Mouse (Mus musculus): ENCODE measurements at regions not wholly inside any gene's neighbourhood (a gene's known extent, or its start where the extent isn't known, plus 50 kb on each side); places are given as distances from the start of the nearest gene placed in this dataset.

DNA sequence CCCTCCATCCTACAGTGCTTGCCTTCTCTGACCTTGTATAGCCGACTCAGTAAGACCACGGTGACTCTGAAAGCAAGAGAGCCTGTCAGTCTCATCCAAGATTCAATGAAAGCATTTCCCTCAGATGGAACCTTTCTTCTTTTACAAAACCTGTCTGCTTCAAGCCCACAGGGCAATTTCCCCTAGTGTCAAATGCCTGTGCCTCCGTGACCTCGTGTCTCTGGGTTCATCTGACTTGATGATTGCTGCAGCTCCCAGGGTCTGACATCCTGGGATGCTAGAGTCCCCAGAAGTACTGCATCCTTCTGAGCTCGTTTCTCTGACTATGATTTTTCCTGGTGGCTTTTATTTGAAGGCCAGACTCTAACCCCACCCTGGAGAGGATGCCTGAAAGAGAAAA, 270.3 kb upstream of the Npvf start:
- DNase-seq, result no peak

DNA sequence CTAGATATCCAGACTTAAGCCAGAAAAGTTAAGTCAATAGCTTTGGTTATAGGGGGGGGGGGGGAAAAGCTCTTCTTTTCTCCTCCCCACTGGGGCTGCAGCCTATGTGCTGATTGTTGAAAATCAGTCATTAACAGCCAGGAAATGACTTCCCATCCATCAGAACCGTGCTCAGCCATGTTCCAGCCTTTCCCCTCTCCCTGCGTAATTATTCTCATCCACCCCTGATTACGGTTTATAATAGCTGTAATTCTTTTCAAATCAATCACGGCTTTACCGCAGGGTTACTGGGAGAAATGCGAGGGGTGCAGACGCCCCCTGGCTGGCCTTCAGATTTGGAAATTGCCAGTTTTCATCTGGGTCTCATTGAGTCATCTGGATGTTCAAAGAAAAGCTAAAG, 270.8 kb upstream of the Npvf start:
- DNase-seq, result no peak

DNA sequence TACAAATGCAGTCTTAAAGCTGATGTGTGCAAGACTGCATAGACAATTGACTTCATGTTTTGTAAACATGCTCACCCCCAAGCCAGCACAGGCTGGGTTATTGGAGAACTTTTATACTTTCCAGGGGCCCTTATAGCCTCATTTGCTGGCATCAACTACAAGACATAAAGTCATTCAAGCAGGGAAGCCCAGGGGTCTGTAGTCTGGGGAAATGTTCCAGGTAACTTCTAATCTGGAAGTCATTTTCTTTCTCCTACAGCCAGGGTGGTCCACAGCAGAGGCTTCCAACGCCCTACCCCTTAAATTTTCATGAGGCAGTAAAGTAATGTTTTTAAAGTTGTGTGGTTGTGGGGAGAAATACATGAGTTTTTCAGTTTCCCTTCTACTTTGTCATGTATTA, 272.1 kb upstream of the Npvf start:
- DNase-seq, result no peak

DNA sequence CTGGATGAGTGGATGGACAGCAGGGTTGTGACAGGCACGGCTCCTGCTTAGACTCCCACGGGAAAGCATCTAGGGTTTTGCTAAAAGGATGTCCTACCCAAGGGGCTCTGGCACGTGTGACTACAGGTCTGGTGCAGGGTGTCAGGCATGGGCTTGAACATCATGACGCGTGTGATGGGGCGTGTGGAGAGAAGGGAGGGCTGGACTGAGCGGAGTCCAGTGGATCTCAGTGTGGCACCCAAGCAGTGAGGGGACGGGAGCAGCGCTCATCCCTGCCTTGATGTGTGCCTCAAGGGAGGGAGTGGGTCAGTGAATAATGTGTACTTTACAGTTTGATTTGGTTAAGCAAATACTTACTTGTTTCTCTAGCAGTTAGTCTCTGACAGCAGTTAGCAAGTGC, 275.3 kb upstream of the Npvf start:
- no peak for DNase-seq

DNA sequence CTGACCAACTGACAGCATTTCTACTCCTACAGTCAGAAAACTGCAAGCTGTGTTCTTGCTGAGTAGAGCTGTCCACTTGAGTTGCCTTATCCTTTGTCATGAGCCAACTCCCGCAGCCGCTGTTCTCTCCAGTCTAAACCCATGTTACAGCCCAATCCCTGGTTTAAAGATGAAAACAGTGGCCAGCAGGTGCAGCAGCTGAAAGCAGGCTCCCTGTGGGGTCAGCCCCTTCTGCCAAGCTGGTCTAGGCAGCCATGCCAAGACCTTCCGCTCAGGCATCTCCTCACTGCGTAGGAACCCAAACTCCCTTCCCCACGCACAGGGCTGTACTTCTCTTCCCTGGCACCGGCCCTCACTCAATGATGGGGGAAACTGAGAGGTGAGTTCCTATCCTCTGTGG, 279.3 kb upstream of the Npvf start:
- no peak for DNase-seq

DNA sequence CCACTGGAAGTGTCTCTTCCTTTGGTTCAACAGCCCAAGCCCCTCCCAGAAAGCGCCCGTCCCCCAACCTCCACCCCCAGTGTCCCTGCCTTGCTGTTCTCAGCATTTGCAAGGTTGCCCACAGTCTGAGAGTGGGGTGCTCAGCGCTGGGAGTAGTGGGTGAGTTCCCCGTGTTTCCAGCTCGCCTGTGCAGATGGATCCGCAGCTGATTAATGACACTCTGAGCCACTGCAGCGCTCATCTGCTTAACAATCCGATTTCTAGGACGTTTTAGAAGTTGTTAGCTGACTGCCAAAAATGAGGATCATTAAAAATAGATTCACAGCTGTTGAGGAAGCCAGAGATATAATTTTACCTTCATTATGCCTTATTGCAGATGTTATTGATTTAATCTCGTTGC, 280.0 kb upstream of the Npvf start:
- DNase-seq, result no peak

DNA sequence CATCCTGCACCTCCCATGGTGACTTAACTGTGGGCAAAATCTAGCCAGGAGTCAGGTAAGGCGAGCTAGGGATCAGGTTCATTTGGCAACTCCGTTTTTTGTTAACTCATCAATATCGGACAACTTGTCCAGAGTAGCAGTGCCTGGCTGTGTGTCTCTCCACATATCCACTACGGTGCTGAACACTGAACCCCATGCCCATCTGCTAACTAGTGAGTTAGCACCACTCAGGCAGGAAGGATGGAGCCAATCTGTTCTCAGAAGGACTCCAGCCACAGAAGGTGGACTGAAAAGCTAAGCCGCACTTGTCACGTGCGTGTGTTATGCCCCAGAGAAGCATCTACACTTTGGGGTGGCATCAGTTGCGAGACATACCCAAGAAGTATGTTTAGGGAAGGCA, 282.1 kb upstream of the Npvf start:
- DNase-seq, result no peak

DNA sequence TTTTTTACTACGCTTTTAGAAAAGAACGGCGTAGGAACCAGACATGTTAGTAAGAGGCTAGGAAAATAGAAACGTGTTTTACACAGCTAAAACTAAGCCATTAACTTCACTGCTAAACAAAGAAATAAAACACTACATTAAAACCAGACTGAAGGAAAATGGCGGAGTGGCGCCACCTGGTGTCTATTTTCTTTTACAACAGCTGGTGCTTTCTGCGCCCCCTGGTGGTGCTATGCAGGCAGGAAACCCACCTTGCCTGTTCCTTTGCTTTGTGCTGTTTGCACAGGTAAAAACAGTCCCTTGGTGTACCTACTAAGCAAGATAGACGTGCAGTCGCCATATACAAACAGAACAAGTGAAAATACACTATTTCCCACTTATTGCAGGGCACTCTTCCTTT, 282.9 kb upstream of the Npvf start:
- DNase-seq, result peak; percentile 76

DNA sequence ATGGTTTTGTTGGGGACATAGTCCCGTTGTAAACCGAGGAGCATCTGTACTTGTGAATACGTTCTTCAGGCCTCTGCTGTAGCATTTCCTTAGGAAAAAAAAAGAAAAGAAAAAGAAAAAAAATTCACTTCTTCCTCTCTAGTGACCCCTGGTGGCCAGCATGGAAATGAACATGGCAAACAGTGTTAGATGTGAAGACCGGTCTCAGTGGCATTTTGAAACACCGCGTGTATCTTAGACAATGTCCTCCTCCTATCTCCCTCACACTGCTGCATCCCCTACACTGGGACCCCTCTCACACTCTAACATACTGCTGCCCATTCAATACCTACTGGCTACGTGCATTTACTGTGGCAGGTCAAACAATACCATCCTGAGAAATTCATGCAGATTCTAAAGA, 284.6 kb upstream of the Npvf start:
- DNase-seq, result no peak

DNA sequence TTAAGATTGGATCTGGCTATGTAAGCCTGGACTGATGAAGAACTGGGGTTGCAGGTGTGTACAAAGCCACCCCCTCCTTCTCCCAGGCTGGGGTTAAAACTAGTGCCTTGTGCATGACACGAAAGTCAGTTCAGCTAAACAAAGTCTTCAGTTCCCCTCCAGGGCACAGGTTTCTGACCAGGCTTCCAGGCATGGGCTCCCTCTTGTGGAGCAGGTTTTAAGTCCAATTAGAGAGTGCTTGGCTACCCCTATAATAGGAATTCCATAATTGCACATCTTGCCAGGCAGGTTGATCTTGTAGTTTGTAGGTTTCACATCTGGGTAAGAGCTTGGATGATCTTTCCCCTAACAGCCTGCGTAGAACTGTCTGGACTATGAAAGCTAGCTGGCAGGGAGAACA, 285.2 kb upstream of the Npvf start:
- DNase-seq, result no peak

DNA sequence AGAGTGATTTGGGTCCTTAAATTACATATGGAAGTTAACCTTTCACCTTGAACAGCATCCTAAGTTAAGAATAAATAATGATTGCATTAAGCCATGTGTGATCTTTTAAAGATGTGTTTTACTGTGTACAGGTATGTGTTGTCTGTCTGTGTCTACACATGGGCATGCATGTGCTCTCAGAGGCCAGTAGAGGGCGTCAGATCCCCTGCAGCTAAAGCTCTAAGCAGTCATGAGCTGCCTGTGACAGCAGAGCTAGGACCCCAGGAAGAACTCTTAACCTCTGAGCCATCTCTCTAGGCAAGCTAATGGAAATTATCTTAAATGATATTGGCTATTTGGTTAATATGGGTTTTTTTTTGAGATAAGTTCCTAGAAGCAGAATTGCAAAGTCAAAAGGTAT, 285.9 kb upstream of the Npvf start:
- no peak for DNase-seq

DNA sequence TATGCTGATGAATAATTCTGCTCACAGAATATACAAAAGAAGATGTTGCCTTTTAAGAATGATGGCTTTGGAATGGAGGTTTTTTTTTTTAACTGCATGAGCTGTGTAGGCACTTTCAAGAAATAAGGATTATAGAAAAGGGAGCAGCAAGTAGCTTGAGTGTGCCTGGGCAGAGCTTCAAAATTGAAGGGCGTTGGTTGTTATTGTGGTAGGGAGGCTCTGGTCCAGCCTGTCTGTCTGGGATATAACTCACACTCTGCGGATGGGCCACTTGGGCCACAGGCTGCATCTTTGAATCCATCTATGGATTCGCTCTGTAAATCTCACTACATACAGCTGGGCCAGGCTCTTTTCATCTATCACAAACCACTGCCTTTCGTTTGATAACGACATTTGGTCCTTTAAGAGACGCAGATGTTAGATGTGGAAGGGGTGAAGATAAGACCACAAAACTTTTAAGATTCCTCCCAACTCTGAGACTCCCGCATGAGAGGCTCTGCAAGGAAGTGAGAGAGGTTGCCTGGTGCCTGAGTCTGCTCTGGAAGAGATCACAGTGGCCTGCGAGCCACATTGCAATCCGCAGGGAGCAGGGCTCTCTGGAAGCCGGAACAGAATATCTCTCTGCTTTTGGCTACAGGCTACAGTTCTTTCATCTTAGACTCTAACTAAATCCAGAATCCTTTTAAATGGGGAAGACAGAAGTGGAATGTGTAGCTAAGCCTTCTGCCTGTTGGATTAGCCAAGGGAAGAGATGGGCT, 286.6 kb upstream of the Npvf start:
- no peak for DNase-seq

DNA sequence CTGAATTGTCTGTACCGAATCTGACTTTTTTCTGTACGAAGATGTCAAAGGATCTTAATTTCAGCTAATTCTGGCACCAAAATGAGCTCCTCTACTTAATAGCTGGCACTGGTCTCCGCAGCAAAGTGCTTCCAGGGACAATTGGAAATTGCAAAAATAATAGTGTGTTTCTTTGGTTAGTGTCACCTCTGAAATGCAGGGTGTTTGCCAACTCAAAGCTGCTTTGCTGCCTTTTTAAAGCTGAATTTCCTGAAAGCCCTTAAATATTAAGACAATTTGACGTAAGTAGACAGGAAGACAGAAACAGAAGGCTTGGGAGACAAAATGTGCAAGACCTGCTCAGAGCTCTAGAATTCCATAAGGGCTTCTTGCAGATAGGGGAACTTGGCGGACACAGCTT, 288.5 kb upstream of the Npvf start:
- DNase-seq, result no peak

DNA sequence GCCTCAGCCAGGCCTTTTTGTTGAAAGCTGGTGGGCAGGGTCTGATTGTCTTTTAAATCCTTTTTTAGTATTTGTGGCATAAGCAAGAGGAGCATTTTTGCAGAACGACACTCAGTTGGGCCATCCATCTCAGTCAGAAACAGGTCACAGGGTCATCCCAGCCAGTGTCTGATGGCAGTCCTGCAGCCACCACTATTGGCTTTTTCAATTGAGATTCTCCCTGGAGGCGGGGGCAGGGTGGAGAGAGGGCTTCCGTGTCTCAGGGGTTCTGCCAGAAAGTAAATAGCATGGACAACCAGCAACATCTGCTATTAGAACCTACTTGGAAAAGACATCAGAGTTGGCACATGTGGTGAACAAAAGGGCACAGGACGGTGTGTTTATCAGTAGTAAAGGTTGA, 293.8 kb upstream of the Npvf start:
- DNase-seq, result no peak

DNA sequence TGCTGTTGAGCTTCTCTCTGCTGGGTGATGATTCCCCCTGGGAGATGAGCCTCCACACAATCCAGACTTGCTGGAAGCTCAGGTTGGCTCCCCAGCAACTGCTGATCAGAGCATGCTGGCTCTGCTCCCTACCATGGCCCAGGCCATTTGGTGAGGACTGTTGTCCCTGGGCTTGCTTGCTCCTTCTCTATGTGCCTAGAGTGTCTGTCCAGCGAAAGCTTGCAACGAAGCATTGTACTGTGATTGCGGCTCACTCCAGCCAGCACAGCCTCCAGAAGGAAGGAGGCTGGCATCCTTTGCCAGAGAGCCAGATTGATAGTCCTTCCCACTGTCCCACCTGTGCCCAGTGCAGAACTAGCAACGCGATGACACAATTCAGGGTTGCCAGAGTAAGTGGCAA, 295.1 kb upstream of the Npvf start:
- no peak for DNase-seq

DNA sequence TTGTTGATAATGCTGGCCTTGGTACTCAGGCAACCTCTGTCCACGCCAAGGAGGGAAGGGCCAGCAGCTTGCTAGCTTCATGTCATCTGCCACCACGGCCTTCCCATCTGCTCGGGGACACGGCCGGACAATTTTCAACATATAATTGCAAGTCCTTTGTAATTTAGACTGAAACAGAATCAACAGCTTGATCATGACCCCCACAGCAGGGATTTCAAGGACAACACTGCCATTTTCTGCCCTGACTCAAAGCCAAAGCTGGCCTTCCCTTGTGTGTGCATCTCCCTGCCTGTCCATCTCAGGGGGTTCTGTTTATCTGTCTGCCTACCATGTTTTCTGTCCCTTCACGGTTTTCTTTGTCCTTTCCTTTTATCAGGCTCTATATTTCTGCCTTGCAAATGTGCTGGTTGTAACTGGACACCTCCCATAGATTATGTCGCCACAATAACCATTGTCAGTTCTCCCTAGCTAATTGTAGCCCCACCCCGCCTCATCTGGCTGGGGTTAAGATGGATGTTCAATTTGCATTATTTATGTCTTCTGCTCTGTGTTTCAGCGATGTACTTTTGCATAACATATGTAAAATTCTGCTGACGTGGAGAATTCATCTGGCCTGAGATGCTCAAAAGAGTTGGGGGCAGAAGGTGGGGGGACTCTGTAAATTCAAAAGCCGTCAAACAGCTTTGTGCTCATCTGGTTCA, 295.8 kb upstream of the Npvf start:
- no peak for DNase-seq

DNA sequence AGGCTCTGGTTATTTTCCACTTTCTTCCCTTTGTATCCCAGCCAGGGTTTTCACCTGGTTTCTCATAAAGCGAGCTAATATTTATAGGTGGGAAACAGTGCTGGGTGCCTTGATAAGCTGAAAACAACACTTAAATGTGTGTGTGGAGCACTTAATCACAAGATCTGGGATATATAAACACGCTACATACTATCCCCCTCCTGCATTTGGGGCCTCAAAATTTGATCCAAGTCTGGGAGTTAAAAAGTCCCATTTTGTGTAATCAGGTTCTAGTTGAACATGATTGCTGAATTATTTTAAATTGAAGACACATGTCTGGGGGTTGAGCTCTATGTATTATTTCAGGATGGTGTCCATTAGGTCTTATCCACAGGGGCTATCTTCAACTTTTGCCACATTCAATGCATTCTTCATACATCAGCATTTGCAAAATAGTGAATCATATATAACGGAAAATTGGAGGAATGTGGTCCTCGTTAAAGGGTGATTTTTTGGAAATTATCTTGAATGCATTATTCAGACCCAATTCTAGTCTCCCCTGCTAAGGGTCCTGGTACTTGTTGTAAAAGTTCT, 303.2 kb upstream of the Npvf start:
- DNase-seq, result no peak

DNA sequence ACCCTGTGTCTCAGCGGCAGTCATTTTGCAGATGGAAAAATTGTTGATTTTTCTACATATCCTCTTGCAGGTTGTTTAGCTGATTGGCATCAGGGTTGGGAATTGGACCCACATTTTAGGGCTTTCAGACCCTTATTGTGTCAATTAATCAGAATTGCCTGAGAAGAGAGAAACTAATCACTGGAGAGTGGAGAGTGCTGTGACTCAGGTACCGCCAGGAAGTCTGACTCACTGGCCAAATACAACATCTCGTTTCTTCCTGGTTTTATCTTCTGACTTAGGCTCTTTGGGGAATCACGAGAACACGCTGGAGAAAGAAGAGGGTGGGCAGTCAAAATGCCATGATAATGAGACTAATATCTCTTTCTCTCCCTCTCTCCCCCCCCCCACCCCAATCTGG, 306.1 kb upstream of the Npvf start:
- no peak for DNase-seq

DNA sequence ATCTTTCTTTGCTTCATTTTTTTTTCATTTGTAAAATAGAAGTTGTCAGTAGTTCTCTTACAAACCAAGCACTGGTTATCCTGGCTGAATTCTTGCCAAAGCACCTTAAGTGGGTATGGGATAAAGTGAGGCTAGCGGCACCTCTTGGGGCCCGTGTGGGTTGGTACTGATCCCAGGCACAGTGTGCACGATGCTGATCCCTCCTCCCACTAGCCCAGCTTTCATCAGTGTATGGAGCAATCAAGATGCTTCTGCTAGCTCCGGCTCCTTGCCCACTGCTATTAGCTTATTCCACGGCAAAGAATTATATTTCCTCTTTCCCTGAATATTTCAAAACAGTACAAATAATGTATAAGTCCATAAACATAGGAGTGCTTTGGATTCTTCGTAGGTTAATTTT, 307.4 kb upstream of the Npvf start:
- no peak for DNase-seq

DNA sequence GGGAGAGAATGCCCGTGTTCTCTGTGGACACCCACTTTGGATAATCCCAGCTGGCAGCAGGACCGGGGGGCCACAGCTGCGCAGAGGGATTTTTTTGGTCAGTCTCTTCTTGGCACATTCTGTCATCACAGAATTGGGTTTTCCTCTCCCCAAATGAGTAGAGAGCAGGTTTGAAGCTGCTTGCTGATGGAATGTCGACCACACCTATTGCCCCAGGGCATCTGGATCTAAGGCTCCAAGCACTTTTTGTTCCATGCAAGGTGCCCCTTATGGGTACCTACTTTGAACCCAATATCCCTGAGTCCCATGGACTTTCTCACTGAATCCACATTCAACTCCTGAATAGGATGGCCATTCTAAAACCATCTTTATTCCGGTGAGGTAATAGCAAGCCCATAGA, 314.3 kb upstream of the Npvf start:
- DNase-seq, result no peak

DNA sequence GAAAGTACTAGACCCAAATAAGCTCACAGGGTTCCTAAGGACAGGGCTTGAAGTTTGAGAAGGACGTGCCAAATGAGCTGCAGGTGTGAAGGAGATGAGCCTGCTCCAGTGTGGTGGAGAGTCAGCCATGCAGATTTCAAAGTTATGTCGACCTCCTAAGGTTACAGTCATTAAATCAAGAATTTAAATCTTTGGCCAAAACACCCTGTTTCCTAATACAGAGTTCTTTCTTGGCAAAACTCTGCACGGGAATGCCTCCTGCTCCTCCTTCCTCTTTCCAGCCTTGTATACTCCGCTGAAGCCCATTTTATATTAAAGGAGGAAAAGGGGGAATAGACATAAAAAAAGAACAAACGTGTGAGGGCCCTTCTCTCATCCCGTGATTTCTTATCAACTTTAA, 315.1 kb upstream of the Npvf start:
- DNase-seq, result no peak

DNA sequence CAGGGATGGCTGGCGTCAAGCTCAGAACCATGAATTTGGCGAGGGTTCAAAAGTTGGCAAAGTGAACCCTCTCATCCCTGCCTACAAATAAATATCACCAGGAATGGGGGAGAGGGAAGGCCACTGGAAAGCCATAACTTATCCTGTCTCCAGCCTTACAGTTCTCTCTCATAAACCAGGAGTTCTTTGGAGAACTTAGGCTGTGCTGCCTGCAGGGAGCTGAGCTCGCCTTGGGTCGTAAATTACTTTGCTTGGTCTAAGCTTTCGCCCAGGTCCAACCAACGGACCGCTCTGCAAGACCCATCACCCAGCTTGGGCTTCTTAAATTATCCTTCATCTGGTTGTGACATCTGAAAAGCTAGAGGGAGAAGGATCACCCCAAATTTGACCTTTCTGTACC, 315.8 kb upstream of the Npvf start:
- DNase-seq, result no peak

DNA sequence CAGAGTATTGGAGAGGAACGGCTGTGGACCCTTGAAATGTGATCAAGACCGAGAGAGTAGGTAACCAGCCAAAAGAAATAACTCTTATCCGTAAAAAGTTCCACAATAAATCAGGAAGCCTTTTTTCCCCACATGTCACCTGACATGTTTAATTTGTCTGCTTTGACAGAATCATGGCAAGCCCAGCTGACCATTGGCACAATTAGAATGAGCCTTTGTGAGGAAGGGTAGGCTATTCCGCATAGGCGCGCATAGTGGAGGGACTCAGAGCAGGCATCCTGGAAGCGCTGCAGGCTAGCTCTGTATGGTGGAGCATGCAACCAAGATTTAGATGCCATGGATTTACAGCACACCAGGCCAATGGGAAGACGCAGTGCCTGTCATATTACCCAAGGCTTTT, 316.5 kb upstream of the Npvf start:
- DNase-seq, result no peak

DNA sequence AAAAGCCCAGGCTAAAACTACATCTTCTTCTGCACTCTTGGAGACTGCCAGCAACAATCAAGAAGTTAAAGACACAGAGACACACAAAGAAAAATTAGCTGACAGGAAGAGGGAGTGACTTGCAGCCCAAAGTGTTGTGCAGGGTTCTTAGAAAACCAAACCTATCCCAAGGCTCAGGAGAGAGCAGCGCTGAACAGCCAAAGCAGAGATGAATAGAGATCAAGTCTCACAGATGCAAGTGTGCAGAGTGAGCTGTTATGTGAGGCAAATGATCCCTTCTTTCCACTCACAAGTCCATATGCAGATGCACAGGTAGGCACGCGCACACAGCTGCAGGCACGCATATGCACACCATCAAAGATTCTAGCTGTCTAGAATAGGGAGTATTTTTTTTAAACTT, 318.0 kb upstream of the Npvf start:
- DNase-seq, result no peak

DNA sequence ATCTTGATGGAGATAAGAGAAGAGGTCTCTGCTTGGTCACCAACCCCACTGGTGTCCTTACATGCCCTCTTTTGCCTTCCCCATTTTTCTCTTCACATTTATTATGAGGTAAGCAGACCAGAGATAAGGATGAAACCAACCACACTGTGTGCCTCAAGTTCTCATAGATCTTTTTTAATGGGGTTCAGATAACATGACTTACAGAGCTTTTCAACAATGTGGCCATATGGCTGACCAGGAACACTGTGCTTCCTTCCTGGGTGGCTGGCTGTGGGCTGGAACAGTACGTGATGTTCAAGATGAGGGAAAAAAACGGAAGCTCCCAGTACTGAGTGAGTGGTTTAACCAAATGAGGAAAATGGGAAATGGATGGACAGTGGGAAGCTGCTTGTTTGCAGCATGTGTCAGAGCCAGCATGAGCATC, 319.0 kb upstream of the Npvf start:
- DNase-seq, result no peak
